ENCODE assay signal across 8 mouse cellular contexts in genomic region chr14:62164918-62165317, GRCm38 (mm10).
"Had no signal": no experiment of that assay in that cellular context is flagged by ENCODE, and none has a peak within 500 bp of the region (broad histone marks: within the 10 kb centered on the region; RNA-seq: fewer than 3 reads in every experiment).

No protein-coding gene starts in this region.

- DNase-seq: lung, adult 18-20 months; lung, embryonic 14.5 days; lung, postnatal 10 days; lung, postnatal 4 days; midbrain, embryonic 14.5 days; right cerebral cortex, postnatal 14 days; thymus, adult 2 months; thymus, postnatal 25 days had no signal
